Mouse (Mus musculus) heart, embryonic 10.5 days (tissue): ENCODE measurements around the gene Chml. TPM values are rescaled to one million over a fixed set of nuclear protein-coding genes. Genes with fewer than 3 reads are reported as not detected.

Experiments
- DNase-seq: peaks from one replicate; pipeline ENCODE4 v3.0.0-alpha.2; 2017; ENCODE audit warnings: low spot score
- H3K27ac ChIP-seq: fragments of 300-500 bp; sonication (generic); 2 replicates; pipeline ENCODE4 v1.5.1; 2016; ENCODE audit warnings: mild to moderate bottlenecking
- H3K27me3 ChIP-seq: fragments of 300-500 bp; sonication (generic); 2 replicates; pipeline ENCODE4 v1.6.1; 2016; ENCODE audit warnings: mild to moderate bottlenecking; ENCODE audit not compliant: poor library complexity, insufficient read depth, severe bottlenecking
- H3K36me3 ChIP-seq: fragments of 300-500 bp; sonication (generic); 2 replicates; pipeline ENCODE4 v1.6.1; 2016; ENCODE audit warnings: mild to moderate bottlenecking, moderate library complexity
- H3K4me1 ChIP-seq: fragments of 300-500 bp; sonication (generic); 2 replicates; pipeline ENCODE4 v1.6.1; 2016; ENCODE audit warnings: mild to moderate bottlenecking
- H3K4me3 ChIP-seq: fragments of 300-500 bp; sonication (generic); 2 replicates; pipeline ENCODE4 v1.5.1; 2016; ENCODE audit warnings: mild to moderate bottlenecking, moderate library complexity
- H3K9me3 ChIP-seq: fragments of 300-500 bp; sonication (generic); 2 replicates; pipeline ENCODE4 v1.6.1; 2016; ENCODE audit warnings: mild to moderate bottlenecking, moderate library complexity
- WGBS: fragments of 180-500 bp; shearing (Covaris S2); methylation state at CpG from one replicate; pipeline ENCODE4 v1.1.7; 2016; 5-methylcytosine and 5-hydroxymethylcytosine counted together
- polyA plus RNA-seq: library from polyadenylated mRNA; unstranded; fragments of >200 nt; fragmentation: Nextera tagmentation; extraction: Ambion mirVana; gene quantifications from 2 replicates; pipeline ENCODE4 v1.2.1, GENCODE M21; 2016

Chml gene
- polyA plus RNA-seq, result 4.3 and 6.2 TPM in 2 replicates

DNA sequence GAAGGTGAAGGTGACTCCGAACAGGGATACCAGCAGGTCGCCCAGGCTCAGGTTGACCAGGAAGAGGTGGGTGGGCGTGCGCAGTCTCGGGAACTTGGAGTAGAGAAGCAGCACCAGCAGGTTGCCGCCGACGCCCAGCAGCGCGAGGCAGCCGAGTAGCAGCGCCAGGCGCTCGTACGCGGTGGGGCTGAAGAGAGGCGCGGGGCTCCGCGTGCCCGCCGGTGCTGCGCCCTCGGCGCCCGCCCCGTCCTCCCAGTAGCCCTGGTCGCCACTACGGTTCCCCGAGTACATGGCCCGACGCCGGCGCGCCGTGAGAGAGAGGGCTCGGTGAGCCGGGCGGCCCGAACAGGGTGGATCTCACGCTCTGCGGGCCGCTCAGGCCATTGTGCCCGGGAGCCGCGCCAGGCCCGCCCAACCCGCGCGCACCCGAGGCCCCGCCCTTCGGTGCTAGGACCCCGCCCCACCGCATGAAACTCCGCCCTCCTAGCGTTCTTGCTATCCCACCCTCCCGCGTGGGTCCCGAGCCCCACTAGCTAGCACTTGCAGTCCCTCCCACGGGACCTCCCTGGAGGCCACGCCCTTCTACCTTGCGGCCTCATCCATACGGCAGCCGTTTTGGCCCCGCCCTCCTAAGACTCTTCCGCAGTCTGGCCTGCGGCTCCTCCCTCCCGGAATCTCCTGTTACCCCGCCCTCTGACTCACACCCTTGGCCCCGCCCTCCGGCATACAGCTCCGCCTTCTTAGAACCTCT, at the start of gene Chml, which contains the start of gene Opn3:
TSS of gene Chml (minus strand) at position 656 of the 751 bp plus-strand sequence.
TSS of gene Opn3 (minus strand) at position 531 of the 751 bp plus-strand sequence.
- peaks cover 25% of the 10 kb centered on the region for H3K4me1 ChIP-seq
- under 1% methylated on average over 72 of the region's 73 CpGs for WGBS
- no peaks in the 10 kb centered on the region for H3K27me3 ChIP-seq
- peaks cover 8% of the 10 kb centered on the region for H3K36me3 ChIP-seq
- peak within 1 kb of the TSS; percentile 98 for H3K27ac ChIP-seq
- H3K9me3 ChIP-seq, result no peaks in the 10 kb centered on the region
- peak within 1 kb of the TSS; percentile 82 for H3K4me3 ChIP-seq
- peak; percentile 100 for DNase-seq

DNA sequence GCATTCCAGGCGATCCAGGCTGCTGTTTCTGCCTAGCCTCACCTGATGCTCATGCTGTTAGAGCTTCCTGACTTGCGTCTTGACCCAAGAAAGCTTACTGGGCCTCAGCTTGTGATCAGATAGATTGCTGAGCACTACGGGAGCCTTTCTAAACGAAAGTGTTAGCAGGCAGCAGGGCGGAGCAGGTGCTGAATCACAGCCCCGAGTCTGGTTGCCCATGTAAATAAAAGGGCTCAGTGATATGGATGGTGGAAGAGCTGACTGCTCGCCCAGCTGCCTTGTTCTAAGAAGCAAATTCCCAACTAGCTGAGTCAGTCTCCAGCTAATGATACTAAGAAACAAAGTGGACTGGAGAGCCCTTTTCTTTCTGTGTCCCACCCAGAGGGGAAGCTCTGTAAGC, 33.1 kb upstream of the Chml start:
- Histone ChIP-seq H3K27me3 (no peaks in the 10 kb centered on the region), H3K27ac (no peak overlapping the region), H3K4me1 (peaks cover 10% of the 10 kb centered on the region; the same call in 1 of the 2 replicates), H3K4me3 (no peak overlapping the region), H3K9me3 (no peaks in the 10 kb centered on the region), H3K36me3 (no peaks in the 10 kb centered on the region)
- no peak for DNase-seq
- 24% methylated on average over 7 of the region's 7 CpGs for WGBS

DNA sequence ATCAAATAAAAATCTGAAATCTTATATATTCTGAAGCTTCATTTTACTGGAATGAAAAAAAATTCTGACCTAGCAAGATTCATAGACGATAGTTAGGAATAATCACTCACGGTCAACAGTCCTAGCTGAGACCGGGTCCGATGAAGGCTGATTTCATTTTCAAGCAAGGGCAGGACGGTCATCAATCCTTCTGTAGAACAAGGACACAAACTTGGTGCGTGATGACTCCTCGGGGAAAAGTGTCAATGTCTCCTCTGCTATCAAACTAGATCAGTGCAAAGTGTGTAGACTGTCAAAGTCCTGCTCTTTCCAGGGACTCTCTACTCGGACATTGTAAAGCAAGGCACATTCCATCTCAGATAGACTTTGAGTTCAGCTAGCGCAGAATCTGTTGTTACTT, 24.1 kb upstream of the Chml start:
- H3K27me3 ChIP-seq, result no peaks in the 10 kb centered on the region
- H3K4me1 ChIP-seq, result no peaks in the 10 kb centered on the region
- WGBS, result 88% methylated on average over 9 of the region's 9 CpGs
- H3K36me3 ChIP-seq, result no peaks in the 10 kb centered on the region
- no peak overlapping the region for H3K4me3 ChIP-seq
- H3K9me3 ChIP-seq, result no peaks in the 10 kb centered on the region
- DNase-seq, result no peak
- H3K27ac ChIP-seq, result no peak overlapping the region

DNA sequence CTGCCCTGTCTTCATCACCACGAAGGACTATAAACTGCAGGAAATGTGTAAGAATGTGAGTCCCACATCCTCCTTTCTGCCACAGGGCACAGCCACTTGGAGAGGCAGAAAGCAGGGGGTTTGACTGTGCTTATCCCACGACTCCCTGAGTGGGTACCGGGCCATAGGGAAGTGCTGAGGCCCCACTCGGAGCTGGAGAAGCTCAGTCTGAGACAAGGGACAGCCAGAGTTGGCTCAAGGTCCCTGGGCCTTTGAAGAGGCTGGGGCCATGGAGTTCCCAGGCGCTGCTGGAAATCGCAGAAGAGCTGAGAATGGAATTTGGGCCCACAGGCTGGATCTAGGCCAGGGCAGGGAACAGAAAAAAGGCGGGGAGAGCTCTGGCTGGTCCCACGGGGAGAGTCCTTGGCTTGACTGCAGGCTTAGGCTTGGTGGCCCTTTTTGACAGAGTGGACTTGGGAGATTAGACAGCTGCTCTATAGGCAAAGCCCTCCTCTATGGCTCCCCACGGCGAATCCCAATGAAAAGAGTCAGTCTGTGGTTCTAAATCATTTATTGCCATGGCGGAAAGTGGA, 19.7 kb upstream of the Chml start:
- no peak overlapping the region for H3K27ac ChIP-seq
- H3K36me3 ChIP-seq, result no peaks in the 10 kb centered on the region
- 76% methylated on average over 11 of the region's 11 CpGs for WGBS
- H3K27me3 ChIP-seq, result no peaks in the 10 kb centered on the region
- H3K4me3 ChIP-seq, result no peak overlapping the region
- no peak for DNase-seq
- no peaks in the 10 kb centered on the region for H3K9me3 ChIP-seq
- H3K4me1 ChIP-seq, result no peaks in the 10 kb centered on the region

DNA sequence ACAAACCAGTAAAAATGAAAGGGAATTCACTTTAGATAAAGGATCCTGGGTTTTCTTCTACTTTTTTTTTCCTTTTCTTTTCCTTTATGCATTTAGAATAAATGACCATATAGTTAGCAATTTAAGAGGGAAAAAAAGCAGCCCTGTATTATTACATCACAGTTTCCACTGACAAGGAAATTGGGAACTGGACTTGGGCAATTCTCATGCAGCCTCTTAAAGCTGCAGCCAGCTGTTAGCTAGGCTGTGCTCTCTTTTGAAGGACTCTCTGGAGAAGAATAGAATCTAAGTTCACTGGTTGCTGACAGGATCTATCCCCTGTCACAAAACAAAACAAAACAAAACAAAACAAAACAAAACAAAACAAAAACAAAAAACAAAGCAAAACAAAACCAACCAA, 15.3 kb upstream of the Chml start:
- DNase-seq, result no peak

DNA sequence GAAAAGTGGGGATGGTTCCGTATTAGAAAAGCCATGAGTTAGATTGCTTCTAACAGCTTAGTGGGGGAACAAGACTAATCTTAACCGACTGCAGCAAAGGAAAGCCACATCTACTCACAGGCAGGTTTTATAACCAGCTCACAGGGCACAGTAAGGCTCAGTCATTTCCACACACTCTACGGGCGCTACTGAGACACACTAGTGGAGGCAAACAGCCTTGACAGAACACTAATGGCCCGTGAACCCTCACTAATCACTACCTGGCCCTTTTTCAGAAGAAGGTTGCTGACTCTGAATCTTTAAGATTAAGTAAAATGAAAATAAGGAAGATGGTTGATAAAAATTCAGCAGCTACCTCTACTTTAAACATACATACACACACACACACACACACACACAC, 14.9 kb upstream of the Chml start:
- WGBS, result 72% methylated on average over 5 of the region's 5 CpGs
- H3K9me3 ChIP-seq, result no peaks in the 10 kb centered on the region
- no peaks in the 10 kb centered on the region for H3K27me3 ChIP-seq
- H3K4me1 ChIP-seq, result no peaks in the 10 kb centered on the region
- no peak overlapping the region for H3K27ac ChIP-seq
- no peak for DNase-seq
- H3K4me3 ChIP-seq, result no peak overlapping the region
- no peaks in the 10 kb centered on the region for H3K36me3 ChIP-seq

More for the DNA sequence above, 15.3 kb upstream of the Chml start:
- Histone ChIP-seq H3K36me3 (no peaks in the 10 kb centered on the region), H3K4me3 (no peak overlapping the region), H3K4me1 (no peaks in the 10 kb centered on the region), H3K9me3 (no peaks in the 10 kb centered on the region), H3K27me3 (no peaks in the 10 kb centered on the region), H3K27ac (no peak overlapping the region)

DNA sequence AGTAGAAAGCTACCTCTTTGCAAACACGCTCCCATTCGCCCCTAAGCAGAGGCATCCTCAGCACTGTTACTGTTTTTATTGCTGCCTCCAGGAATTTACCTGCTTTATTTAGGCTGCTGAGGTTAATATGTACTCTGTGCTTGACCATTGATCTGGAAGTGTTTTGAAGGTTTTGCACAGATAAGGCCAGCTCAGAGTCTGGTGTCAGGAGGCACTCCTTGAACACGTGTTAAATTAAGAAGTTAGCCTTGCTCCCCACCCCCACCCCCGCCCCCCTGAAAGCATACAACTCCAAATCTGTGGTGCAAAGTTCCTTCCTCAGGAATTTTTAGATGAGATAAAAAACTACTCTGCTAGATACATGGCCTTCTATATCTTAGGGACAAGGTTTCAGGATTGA, 8.4 kb upstream of the Chml start:
- 65% methylated on average over 4 of the region's 4 CpGs for WGBS
- H3K36me3 ChIP-seq, result no peaks in the 10 kb centered on the region
- DNase-seq, result no peak
- H3K27me3 ChIP-seq, result no peaks in the 10 kb centered on the region
- no peak overlapping the region for H3K4me3 ChIP-seq
- H3K4me1 ChIP-seq, result peaks cover 6% of the 10 kb centered on the region; the same call in 1 of the 2 replicates
- no peaks in the 10 kb centered on the region for H3K9me3 ChIP-seq
- H3K27ac ChIP-seq, result no peak overlapping the region

DNA sequence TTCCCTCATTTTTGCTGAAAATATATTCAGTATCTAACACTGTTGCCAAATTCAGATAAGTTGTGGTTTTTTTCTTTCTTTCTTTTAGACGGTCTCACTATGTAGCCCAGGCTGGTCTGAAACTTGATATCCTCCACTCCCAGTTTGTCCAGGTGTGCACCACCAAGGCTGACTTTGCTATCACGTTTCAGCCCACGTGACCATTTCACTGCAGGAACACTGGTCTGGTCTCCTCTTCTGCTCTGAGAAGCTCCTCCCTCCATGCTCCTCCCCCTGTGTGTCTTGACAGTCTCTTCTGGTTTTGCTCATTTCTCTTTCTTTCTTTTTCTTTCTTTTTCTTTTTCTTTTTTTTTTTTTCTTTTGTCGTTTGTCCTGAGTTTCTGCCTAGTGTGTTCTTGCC, 7.1 kb upstream of the Chml start:
- H3K36me3 ChIP-seq, result no peaks in the 10 kb centered on the region
- no peaks in the 10 kb centered on the region for H3K9me3 ChIP-seq
- peaks cover 6% of the 10 kb centered on the region; the same call in 1 of the 2 replicates for H3K4me1 ChIP-seq
- H3K27ac ChIP-seq, result no peak overlapping the region
- WGBS, result 24% methylated on average over 4 of the region's 4 CpGs
- H3K4me3 ChIP-seq, result no peak overlapping the region
- DNase-seq, result no peak
- H3K27me3 ChIP-seq, result no peaks in the 10 kb centered on the region

DNA sequence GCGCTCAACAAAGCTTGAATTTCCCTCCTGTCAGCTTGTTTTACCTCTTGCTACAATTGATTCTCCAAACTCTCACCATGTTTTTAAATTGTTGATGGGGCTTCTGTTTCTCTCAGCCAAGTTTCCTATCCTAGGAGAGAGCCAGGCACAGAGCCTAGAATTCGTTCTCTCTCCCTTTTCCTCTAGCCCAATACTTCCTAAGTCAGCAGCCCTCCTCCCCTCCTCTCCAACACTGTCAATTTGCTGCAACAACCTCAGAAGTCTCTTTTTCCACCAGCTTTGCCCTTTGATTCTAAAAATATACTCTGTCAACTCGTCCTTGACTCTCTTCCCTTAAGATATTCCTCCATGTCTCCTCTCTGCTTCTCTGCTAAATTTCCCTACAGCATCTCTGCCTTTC, 6.7 kb upstream of the Chml start:
- no peak overlapping the region; the same call in 1 of the 2 replicates for H3K27ac ChIP-seq
- no peak overlapping the region for H3K4me3 ChIP-seq
- H3K9me3 ChIP-seq, result no peaks in the 10 kb centered on the region
- no peaks in the 10 kb centered on the region for H3K36me3 ChIP-seq
- DNase-seq, result no peak
- 48% methylated on average over 3 of the region's 3 CpGs for WGBS
- peaks cover 6% of the 10 kb centered on the region; the same call in 1 of the 2 replicates for H3K4me1 ChIP-seq
- H3K27me3 ChIP-seq, result no peaks in the 10 kb centered on the region

DNA sequence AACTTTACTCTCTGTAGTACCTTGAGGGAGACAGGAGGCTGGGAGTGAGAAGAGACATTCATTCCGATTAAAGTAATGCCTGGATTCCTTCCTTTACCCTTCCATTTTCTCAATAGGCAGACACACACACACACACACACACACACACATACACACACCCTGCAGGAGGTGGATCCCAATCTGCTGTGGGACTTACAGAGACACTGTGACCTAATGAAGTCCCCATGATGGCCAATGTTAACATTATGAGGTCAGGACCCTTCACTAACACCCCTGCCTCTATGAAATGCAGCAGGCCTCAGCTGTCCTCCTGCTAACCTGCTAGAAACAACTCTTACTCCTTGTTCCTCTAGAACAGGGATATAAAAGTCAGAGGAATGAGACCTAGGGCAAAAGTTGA, 5.6 kb upstream of the Chml start, which contains the start of gene Wdr64:
TSS of gene Wdr64 (plus strand) at position 301 of the 400 bp plus-strand sequence.
- no peaks in the 10 kb centered on the region for H3K27me3 ChIP-seq
- 87% methylated on average over 1 of the region's 1 CpGs for WGBS
- peaks cover 12% of the 10 kb centered on the region for H3K4me1 ChIP-seq
- no peaks in the 10 kb centered on the region for H3K36me3 ChIP-seq
- DNase-seq, result no peak
- no peaks in the 10 kb centered on the region for H3K9me3 ChIP-seq
- no peak within 1 kb of the TSS for H3K4me3 ChIP-seq
- H3K27ac ChIP-seq, result no peak within 1 kb of the TSS; the same call in 1 of the 2 replicates

DNA sequence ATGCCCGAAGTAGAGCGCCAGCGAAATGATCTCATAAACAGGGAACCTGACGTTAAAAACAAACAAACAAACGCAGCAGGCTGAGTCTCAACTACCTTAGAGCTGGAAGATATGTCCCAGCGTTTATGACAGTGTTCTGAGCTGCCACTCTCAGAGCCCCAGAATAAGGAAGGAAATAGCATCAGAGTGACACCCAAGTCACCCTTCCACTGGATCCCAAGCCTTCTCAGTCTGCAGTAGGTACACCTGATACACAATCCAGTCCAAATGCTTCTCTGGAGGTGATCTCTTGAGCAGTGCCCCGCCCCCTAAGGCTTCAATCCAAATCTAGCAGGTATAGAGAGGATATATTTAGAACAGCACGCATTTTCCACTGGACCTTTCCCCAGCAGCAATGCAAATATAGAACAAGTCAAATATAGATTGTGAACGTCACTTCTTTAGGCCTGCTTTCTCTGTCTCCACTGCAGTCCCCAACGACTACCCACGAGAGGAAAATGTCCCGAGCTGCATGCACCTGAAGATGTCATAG, 794 bp upstream of the Chml start:
- no peak for DNase-seq
- peak overlapping the region; percentile 98 for H3K27ac ChIP-seq
- WGBS, result 36% methylated on average over 12 of the region's 12 CpGs
- H3K27me3 ChIP-seq, result no peaks in the 10 kb centered on the region
- peaks cover 25% of the 10 kb centered on the region for H3K4me1 ChIP-seq
- H3K4me3 ChIP-seq, result peak overlapping the region; percentile 82
- no peaks in the 10 kb centered on the region for H3K9me3 ChIP-seq
- no peaks in the 10 kb centered on the region for H3K36me3 ChIP-seq

DNA sequence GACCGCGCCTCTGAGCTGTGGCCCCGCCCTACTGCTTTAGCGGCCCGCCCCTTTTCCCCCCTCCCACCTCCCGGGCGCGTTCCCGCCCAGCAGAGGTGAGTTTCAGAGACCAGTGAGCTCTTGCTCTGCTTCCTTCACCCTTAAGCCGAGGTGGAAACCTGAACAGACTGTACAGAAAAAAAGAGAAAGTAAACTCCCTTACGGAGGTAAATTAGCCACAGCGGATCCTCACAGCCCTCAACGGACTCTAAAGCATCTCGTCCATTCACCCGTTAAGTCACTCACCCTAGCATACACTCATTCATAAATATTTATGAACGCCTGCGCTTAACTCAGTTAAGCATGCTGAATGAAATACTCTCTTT, 278 bp upstream of the Chml start:
- no peak for DNase-seq
- Histone ChIP-seq H3K9me3 (no peaks in the 10 kb centered on the region), H3K36me3 (peaks cover 3% of the 10 kb centered on the region; the same call in 1 of the 2 replicates), H3K27ac (peak overlapping the region; percentile 98), H3K4me1 (peaks cover 25% of the 10 kb centered on the region), H3K4me3 (peak overlapping the region; percentile 82), H3K27me3 (no peaks in the 10 kb centered on the region)
- WGBS, result 3% methylated on average over 17 of the region's 17 CpGs

DNA sequence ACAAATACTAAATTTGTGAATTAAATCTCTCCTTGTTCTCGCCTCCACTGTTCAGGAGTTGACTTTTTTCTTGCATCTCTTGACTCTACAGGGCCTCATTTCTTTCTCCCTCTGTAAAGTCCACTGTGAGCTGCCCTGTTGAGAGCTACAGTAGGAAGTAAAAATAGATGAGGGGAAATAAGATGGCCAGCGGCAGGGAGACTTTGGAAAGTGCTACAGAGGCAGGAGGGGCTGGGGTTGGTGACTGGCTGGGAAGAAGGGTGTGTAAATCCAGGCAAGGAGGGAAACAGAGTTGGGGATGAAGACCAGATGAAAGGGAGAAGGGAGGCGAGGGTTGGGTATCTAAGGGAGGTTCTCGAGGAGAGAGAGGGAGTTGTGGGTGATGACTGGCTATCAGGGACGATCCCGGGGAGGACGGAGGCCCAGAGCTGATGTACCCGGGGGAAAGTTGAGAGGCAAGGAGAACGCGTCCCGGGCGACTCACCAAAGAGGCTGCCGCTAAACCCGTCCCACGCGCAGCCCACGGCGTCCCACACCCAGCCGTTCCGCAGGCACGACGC, 935 bp downstream of the Chml start:
- DNase-seq, result no peak
- H3K36me3 ChIP-seq, result peaks cover 15% of the 10 kb centered on the region
- 1% methylated on average over 22 of the region's 22 CpGs for WGBS
- H3K4me1 ChIP-seq, result peaks cover 25% of the 10 kb centered on the region
- H3K9me3 ChIP-seq, result no peaks in the 10 kb centered on the region
- peak overlapping the region; percentile 98 for H3K27ac ChIP-seq
- H3K27me3 ChIP-seq, result no peaks in the 10 kb centered on the region
- H3K4me3 ChIP-seq, result peak overlapping the region; percentile 82
